Mouse (Mus musculus) c-Kit-positive CD71-positive TER-119-negative erythroid progenitor cells, embryonic 14.5 days (primary cell): ENCODE results near the gene H2afv.
"Not testable (repeated sequence)": the region's sequence is repeated elsewhere in the genome, so short reads cannot be mapped to it uniquely, and the experiment has no call there.

ENCODE experiments used
- DNase-seq: peaks from one replicate; pipeline ENCODE4 v3.0.0-alpha.2; 2013; ENCODE audit warnings: low read depth

The H2afv gene

GRCm38 (mm10) chr11:6414751-6415550, 29.3 kb downstream of the H2afv start, which contains the start of gene Ppia:
Gene Ppia, plus strand, starts transcription at chr11:6415443.
- DNase-seq: no peak

GRCm38 (mm10) chr11:6413264-6413663, 31.0 kb downstream of the H2afv start:
- DNase-seq: no peak

GRCm38 (mm10) chr11:6411684-6412083, 32.6 kb downstream of the H2afv start:
- DNase-seq: no peak

- DNase-seq: not testable (repeated sequence)
Observed at GRCm38 (mm10) chr11:6410755-6411154, 33.5 kb downstream of the H2afv start.

GRCm38 (mm10) chr11:6410050-6410602, 34.1 kb downstream of the H2afv start:
- DNase-seq: no peak

GRCm38 (mm10) chr11:6407162-6407621, 37.1 kb downstream of the H2afv start:
- no peak for DNase-seq

GRCm38 (mm10) chr11:6406251-6407161, 37.7 kb downstream of the H2afv start:
- DNase-seq: no peak

- no peak for DNase-seq
Observed at GRCm38 (mm10) chr11:6405591-6406081, 38.6 kb downstream of the H2afv start.

- no peak for DNase-seq
Observed at GRCm38 (mm10) chr11:6404699-6405566, 39.3 kb downstream of the H2afv start.

- no peak for DNase-seq
Observed at GRCm38 (mm10) chr11:6403830-6404405, 40.3 kb downstream of the H2afv start.

GRCm38 (mm10) chr11:6402515-6403510, 41.4 kb downstream of the H2afv start:
- no peak for DNase-seq

- DNase-seq: no peak
Observed at GRCm38 (mm10) chr11:6398141-6398540, 46.1 kb downstream of the H2afv start.

GRCm38 (mm10) chr11:6395565-6395964, 48.7 kb downstream of the H2afv start:
- DNase-seq: no peak

- DNase-seq: no peak
Observed at GRCm38 (mm10) chr11:6393866-6394265, 50.4 kb downstream of the H2afv start.

GRCm38 (mm10) chr11:6392857-6393256, 51.4 kb downstream of the H2afv start:
- DNase-seq: no peak

- DNase-seq: no peak
Observed at GRCm38 (mm10) chr11:6391516-6392276, 52.5 kb downstream of the H2afv start.

GRCm38 (mm10) chr11:6390376-6391053, 53.7 kb downstream of the H2afv start:
- DNase-seq: no peak

- DNase-seq: no peak
Observed at GRCm38 (mm10) chr11:6389483-6389921, 54.7 kb downstream of the H2afv start.
